Mouse (Mus musculus) heart, adult 18-20 months (tissue): ENCODE results near the gene Tnfsfm13. TPM values are rescaled to one million over a fixed set of nuclear protein-coding genes. Genes with fewer than 3 reads are reported as not detected.

Source experiments
- DNase-seq, 2 experiments: peaks; one replicate each; pipeline ENCODE4 v3.0.0; 2021 to 2022; ENCODE audit warnings: mixed read lengths in 1 of 2
- microRNA-seq, 2 experiments: library from miRNA; unstranded; fragments of <30 nt; microRNA quantifications; one replicate each; pipeline ENCODE4 v1.2.0; 2022
- total RNA-seq, 2 experiments: library from RNA; stranded (reverse); gene quantifications; 2 replicates each; pipeline ENCODE4 v1.2.3; 2021

Gene Tnfsfm13
- total RNA-seq, 2 experiments from 2014 or later = 2.5 to 4.1 TPM

GRCm38 (mm10) chr11:69655264-69656064 lies 40.4 kb downstream of the Tnfsfm13 start, which contains the start of gene Sox15:
Gene Sox15, plus strand, starts transcription at chr11:69655314.
- peak; percentile 57 to 72 for DNase-seq

- no peak for DNase-seq
These were observed 41.1 kb downstream of the Tnfsfm13 start for GRCm38 (mm10) chr11:69654760-69655159.

GRCm38 (mm10) chr11:69653399-69653798 lies 42.5 kb downstream of the Tnfsfm13 start:
- DNase-seq = no peak

GRCm38 (mm10) chr11:69645860-69646259 lies 50.0 kb downstream of the Tnfsfm13 start:
- DNase-seq = no peak

- DNase-seq = no peak
These were observed 60.4 kb downstream of the Tnfsfm13 start for GRCm38 (mm10) chr11:69635471-69635870.

GRCm38 (mm10) chr11:69633128-69633866 lies 62.6 kb downstream of the Tnfsfm13 start:
- DNase-seq = no peak

Small RNAs within 50 kb of the gene (microRNA-seq; reads per million reads assigned to microRNA genes)
- gene Mir1934 (5.4 to 7.2 reads per million in 2 experiments), gene Mir467f (0 reads per million in 2 experiments)

Other genes starting within 250 kb of the Tnfsfm13 start
- under 1 TPM; 0.10 to 0.51 TPM for gene Dnah2, start 147.0 kb downstream of the Tnfsfm13 start, total RNA-seq
- gene Efnb3, start 135.9 kb downstream of the Tnfsfm13 start, total RNA-seq = 100 to 1,000 TPM; 111 to 140 TPM
- gene Wrap53, start 115.8 kb downstream of the Tnfsfm13 start, total RNA-seq = 1 to 10 TPM; 5.0 to 5.4 TPM
- 10 to 100 TPM; 15.0 to 15.5 TPM for gene Trp53, start 115.7 kb downstream of the Tnfsfm13 start, total RNA-seq
- gene Atp1b2, start 90.2 kb downstream of the Tnfsfm13 start, total RNA-seq = 10 to 100 TPM; 15.2 to 16.4 TPM
- not detected for gene Shbg, start 78.2 kb downstream of the Tnfsfm13 start, total RNA-seq
- gene Sat2, start 74.1 kb downstream of the Tnfsfm13 start, total RNA-seq = 1 to 10 TPM; 3.3 to 3.8 TPM
- 10 to 100 TPM; 91.3 to 97.2 TPM for gene Fxr2, start 63.1 kb downstream of the Tnfsfm13 start, total RNA-seq
- gene Sox15, start 40.8 kb downstream of the Tnfsfm13 start, total RNA-seq = not detected
- gene Mpdu1, start 33.5 kb downstream of the Tnfsfm13 start, total RNA-seq = 10 to 100 TPM; 12.3 to 15.6 TPM
- gene Cd68, start 29.9 kb downstream of the Tnfsfm13 start, total RNA-seq = 10 to 100 TPM in 1 of 2 experiments, 1 to 10 TPM in 1; 7.3 to 10.5 TPM
- 100 to 1,000 TPM; 185 to 188 TPM for gene Eif4a1, start 23.7 kb downstream of the Tnfsfm13 start, total RNA-seq
- gene Senp3, start 14.0 kb downstream of the Tnfsfm13 start, total RNA-seq = 10 to 100 TPM; 27.3 to 35.1 TPM
- gene Tnfsf13, start 10.3 kb downstream of the Tnfsfm13 start, total RNA-seq = 1 to 10 TPM; 1.5 to 1.7 TPM
- 10 to 100 TPM; 16.9 to 17.1 TPM for gene Tnfsf12, start 249 bp downstream of the Tnfsfm13 start, total RNA-seq
- gene Polr2a, start 62.5 kb upstream of the Tnfsfm13 start, total RNA-seq = 10 to 100 TPM; 27.4 to 33.4 TPM
- gene Slc35g3, start 65.9 kb upstream of the Tnfsfm13 start, total RNA-seq = not detected
- 10 to 100 TPM; 41.7 to 44.7 TPM for gene Zbtb4, start 69.8 kb upstream of the Tnfsfm13 start, total RNA-seq
- 1 to 10 TPM; 2.0 to 4.6 TPM for gene Chrnb1, start 99.8 kb upstream of the Tnfsfm13 start, total RNA-seq
- gene Fgf11, start 105.8 kb upstream of the Tnfsfm13 start, total RNA-seq = 1 to 10 TPM; 2.6 to 3.0 TPM
- gene Tmem102, start 109.5 kb upstream of the Tnfsfm13 start, total RNA-seq = under 1 TPM; 0.17 to 0.49 TPM
- not detected for gene Gm39566, start 119.2 kb upstream of the Tnfsfm13 start, total RNA-seq
- not detected for gene Spem2, start 122.4 kb upstream of the Tnfsfm13 start, total RNA-seq
- gene Spem1, start 126.1 kb upstream of the Tnfsfm13 start, total RNA-seq = not detected
- 1 to 10 TPM; 3.3 to 3.9 TPM for gene Nlgn2, start 141.7 kb upstream of the Tnfsfm13 start, total RNA-seq
- 100 to 1,000 TPM; 232 to 246 TPM for gene Tmem256, start 142.4 kb upstream of the Tnfsfm13 start, total RNA-seq
- 10 to 100 TPM; 19.6 to 21.4 TPM for gene Plscr3, start 150.3 kb upstream of the Tnfsfm13 start, total RNA-seq
- not detected for gene Tnk1, start 162.6 kb upstream of the Tnfsfm13 start, total RNA-seq
- gene Tmem95, start 181.9 kb upstream of the Tnfsfm13 start, total RNA-seq = not detected
- gene Kctd11, start 185.3 kb upstream of the Tnfsfm13 start, total RNA-seq = 1 to 10 TPM; 2.0 to 2.5 TPM
- 1 to 10 TPM in 1 of 2 experiments, under 1 TPM in 1; 0.72 to 4.4 TPM for gene Acap1, start 199.4 kb upstream of the Tnfsfm13 start, total RNA-seq
- gene 2810408A11Rik, start 204.9 kb upstream of the Tnfsfm13 start, total RNA-seq = under 1 TPM in 1 of 2 experiments, not detected in 1; 0.41 TPM
- gene Neurl4, start 205.0 kb upstream of the Tnfsfm13 start, total RNA-seq = 10 to 100 TPM; 42.1 to 48.0 TPM
- 10 to 100 TPM; 26.2 to 27.5 TPM for gene Gps2, start 217.8 kb upstream of the Tnfsfm13 start, total RNA-seq
- 100 to 1,000 TPM; 415 to 425 TPM for gene Eif5a, start 225.9 kb upstream of the Tnfsfm13 start, total RNA-seq
- 10 to 100 TPM; 14.6 to 23.1 TPM for gene Ybx2, start 239.7 kb upstream of the Tnfsfm13 start, total RNA-seq